Mouse (Mus musculus) spleen, adult 2 months (tissue): ENCODE data around the gene Suv39h1.

Experiments used
- CTCF ChIP-seq: fragments of 200-500 bp; IDR thresholded peaks from 2 replicates; pipeline ENCODE4 v1.5.1; 2011; ENCODE audit warnings: mild to moderate bottlenecking, inconsistent platforms; ENCODE audit not compliant: insufficient read depth, insufficient read length, insufficient replicate concordance; ENCODE audit errors: extremely low read depth
- POLR2A ChIP-seq: fragments of 200-500 bp; IDR thresholded peaks from 2 replicates; pipeline ENCODE4 v1.6.1; 2011; ENCODE audit warnings: low read depth, low read length, inconsistent platforms

GRCm38 (mm10) chrX:8033009-8033408, 41.6 kb downstream of the Suv39h1 start:
- TF ChIP-seq CTCF = no peak
- no peak for TF ChIP-seq POLR2A
